Mouse (Mus musculus): Measurements from ENCODE around the gene Nudt6.

The Nudt6 gene

DNA sequence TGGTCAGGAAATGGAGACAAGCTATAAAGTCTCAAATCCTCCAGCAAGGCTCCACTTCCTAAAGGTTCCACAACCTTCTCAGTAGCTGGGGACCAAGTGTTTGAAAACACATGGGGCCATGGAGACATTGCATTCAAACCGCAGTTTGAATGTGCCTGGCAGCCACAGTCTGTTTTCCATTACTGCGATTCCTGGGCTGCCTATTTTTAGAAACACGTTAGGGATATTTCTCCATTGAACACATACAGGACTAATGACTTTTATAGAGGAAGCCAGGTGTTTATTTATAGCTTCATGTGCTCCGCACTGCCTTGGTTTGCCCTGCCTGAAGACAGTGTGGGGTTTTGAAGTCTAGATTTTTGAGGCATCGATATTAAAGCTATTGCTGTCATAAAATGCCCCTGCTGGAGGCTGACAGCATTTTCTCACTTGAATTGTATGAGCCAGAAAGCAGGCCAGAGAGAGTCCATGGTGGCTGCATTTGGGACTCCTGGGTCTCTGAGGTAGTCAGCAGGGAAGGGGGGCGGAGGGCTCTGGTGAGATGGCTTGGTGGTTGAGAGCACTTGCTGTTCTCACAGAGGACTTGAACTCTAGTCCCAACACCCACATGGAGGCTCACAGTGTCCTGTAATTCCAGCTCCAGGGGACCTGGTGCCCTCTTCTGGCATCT, 36.8 kb downstream of the Nudt6 start:
- DNase-seq (ENCODE audit: low read depth), result peak; percentile 14

DNA sequence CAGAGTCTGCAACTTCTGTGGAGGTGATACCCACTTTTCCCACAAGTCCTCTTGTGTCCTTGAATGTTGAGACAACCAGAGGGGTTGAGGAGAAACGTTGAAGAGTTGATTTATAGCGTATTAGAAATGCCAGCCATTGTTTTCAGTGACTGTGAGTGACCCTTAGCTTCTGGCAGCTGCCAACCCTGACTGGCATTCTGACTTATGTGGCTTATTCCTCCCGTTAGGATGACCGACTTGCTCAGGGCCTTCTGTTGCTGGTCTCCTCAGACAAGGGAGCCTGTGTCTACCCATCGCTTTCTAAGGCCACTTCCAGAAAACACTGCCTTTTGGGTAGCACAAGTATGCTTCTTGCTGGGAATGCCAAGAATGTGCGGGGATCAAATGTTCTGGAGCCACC, 38.6 kb downstream of the Nudt6 start:
- DNase-seq (ENCODE audit: low read depth), result no peak

DNA sequence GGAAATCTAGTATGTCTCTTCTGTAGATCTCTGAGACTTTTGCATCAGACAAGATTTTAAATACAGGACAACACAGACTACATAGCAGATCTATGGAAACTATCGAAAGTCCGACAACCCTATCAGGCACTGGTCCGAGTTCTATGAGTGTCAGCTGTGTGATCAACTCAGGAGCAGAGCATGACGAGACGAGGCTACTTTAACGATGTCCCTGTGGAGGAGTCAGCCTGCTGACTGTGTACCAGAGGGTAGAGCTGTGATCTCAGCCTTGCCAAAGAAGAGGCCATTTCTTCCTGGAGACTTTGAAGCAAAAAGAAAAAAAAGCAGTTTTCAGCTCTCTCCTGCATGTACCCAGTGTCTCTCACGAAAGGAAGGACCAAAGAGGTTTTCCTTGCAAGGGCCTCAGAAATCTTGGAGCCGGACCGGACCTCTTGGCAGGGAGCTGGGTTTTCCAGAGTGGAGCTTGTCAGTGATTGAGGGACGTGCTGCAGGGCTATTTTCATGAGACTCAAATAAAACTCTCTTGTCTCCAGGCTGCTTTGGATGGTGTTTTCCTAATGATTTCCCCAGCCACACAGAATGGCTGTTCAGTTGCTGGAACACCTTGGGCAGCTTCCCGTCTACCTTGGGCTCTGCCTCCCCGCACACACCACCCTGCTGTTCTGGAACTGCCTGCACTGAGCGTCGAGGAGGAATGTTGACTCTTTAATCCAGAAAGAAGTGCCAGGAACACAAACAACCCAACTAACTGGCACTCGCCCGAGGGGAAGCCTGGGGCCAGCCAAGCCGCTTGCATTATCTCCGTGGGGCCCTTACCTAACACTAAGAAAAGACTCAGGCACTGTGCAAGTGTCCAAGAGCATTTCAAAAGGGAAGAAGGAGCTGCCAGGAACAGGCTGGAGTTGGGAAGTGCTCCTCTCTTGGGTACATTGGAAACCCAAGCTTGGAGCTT, 39.8 kb downstream of the Nudt6 start:
- DNase-seq (ENCODE audit: low read depth), result peak; percentile 56

DNA sequence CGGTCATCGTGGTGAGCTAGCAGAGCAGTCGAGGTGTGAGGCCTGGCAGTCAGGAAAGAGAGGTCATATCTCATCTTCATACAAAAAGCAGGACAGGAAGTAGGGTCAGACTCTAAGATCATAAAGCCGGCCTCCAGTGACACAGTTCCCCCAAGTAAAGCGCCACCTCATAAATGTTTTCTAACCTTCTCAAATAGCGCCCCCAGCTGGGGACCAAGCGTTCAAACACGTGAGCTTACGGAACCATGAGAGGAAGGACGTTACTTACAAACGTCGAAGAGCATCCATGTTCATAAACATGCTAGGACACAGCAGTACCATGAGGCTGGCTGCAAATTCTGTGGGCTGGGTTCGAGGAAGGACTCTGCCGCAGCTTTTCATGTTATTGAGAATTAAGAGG, 40.8 kb downstream of the Nudt6 start:
- DNase-seq (ENCODE audit: low read depth), result no peak

DNA sequence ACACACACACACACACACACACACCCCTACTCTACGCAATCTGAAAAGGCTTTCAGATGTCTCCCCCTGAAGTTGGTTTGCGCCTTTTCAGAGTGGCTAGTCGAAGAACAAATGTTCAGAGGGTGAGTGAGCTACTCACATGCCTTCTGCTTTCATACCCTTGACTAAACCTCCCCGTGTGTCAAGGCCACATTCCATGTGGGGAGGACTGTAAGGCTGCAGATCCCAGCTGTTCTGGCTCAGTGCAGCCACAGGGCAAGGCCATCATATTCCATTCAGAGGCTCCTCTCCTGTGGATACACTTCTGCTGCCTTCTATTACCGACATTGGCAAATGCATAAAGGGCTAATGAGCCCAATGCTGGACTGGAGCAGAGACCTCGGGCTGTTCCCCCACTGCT, 41.6 kb downstream of the Nudt6 start:
- no peak for DNase-seq (ENCODE audit: low read depth)

DNA sequence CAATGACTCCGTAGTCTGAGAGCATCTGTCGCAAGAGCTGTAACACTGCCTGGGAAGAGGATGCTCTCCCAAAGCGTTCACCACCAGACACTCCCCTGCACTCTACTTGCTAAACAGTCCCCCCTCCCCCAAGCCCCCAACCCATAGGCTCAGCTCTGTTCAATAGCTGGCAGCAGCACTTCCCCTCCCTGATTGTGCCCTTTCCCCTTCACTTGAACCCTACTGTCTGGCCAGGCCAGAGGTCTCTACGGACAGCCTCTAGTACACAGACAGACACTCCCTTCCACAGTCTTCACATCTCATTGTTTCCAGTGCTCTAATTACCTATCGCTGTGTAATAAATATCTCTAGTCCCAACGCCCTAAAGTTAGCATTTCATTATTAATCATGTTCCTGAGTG, 42.1 kb downstream of the Nudt6 start:
- no peak for DNase-seq (ENCODE audit: low read depth)

DNA sequence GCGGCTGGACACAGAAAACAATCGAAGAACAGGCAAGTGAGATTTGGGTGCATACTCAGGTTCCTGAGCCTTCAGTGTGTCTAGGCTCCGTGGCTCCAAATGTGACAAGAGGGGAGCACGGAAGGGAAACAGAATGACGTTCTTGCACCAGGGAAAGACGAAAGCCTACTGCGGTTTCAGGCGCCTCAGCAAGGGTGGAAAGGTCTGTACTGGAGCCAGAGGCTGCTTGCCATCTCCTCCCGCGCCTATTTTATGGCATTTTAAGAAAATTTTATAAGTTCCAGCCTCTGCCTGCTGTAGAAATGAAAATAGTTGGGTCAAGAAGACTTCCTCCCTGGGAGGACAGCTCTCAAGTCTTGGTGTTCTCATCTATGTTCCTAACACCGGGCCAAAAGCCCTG, 46.3 kb downstream of the Nudt6 start:
- no peak for DNase-seq (ENCODE audit: low read depth)

DNA sequence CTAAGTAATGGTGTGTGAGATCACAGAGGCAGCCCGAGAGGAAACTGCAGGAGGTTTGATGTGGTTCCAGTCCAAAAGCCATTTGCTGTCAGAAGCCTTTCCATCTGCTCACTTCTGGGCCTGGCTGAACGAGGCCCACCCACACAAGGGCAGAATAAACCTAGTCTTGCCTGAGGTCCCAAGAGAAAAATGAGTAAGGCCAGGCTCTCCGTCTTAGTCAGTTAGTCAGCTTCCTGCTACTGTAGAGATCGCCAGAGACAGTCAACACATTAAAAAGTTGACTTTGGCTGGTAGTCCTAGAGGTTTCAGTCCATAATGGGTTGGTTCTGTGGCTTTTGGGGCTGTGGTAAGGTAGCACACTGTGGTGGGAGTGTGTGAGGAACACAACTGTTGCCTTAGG, 49.6 kb downstream of the Nudt6 start:
- DNase-seq (ENCODE audit: low read depth), result peak; percentile 73

DNA sequence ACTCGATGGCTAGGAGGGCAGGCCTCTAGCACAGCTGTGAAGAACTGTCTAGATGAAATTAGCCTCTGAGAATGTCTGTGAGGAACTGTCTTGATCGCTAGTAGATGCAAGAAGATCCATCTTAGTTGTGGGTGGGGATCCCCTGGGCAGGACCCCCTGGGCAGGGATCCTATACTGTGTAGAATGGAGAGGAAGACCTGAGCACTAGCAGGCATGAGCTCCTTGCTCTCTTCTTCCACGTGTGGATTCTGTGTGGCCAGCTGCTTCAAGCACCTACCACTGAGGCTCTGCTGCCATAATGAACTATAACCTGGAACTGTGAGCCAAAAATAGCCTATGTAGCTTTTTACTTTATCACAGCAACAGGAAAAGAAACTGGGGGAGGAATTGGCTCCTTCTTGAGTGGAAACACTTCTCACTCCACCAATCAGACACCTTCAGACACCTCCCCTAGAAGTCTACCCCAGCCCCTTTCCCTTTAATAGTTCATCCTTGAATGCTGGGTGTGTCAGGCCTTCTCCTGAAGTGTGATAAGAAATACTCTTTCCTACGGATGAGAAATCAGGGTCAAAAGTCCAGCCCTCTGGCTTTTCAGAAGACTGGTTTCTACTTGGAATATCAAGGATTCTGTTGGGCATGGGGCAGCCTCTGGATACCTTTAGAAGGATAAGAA, 53.5 kb downstream of the Nudt6 start:
- DNase-seq (ENCODE audit: low read depth), result no peak

DNA sequence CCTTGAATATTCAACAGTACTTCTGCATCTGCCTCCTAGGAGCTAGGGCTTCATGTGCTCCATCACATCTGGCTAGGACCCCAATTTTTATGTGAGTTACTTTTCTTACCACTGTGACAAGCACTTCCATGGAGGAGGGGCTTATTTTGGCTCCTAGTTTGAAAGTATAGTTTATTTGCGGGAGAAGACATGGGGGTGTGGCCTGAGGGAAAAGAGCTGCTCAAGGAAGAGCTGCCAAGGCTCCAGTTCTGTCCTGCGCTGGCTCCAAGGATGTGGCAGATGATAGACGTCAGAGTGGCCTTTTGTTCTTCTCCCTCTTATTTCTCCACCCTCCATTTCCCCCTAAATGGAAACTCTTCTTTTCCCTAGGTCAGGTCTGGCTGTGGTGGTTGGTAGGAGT, 54.0 kb downstream of the Nudt6 start:
- no peak for DNase-seq (ENCODE audit: low read depth)

DNA sequence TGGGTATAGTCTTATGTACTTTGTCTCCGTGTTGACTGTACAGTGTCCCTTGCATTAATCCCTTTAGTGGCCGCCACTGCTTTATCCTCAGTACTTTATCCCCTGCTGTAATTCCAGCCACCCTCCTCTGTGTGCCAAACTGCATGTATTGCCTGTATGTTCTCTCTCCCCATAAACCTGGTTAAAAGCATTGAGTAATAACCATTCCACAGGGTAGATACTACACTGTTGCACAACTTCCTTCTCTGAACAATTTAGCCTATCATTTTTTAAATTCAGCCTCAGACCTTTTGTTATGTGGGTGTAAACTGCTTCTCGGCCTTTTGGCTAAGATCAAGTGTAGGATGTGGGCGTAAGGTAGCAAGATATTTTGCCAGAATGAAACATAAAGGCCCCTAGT, 54.9 kb downstream of the Nudt6 start:
- no peak for DNase-seq (ENCODE audit: low read depth)

DNA sequence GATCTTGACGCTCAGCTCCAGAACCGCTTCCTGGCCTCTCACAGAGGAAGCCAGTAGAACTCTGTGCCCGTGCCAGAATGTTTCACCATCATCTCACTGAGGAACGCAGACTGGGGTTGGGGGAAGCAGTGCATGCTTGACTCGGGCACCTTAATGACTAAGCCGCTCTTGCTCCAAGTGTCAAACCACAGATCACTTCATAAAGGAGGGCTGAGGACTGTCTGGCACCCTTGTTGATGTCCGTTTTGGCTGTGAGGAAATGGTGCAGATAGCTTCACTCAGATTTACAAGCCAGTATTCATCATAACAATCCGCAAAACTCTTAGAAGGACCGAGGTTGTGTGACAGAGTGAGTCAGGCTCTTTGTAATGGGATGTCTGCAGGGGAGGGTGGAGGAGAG, 59.3 kb downstream of the Nudt6 start:
- peak; percentile 95 for DNase-seq (ENCODE audit: low read depth)

Measured in NIH3T3 (cell line).